Mouse (Mus musculus): ENCODE data around the gene Cerkl.

DNA sequence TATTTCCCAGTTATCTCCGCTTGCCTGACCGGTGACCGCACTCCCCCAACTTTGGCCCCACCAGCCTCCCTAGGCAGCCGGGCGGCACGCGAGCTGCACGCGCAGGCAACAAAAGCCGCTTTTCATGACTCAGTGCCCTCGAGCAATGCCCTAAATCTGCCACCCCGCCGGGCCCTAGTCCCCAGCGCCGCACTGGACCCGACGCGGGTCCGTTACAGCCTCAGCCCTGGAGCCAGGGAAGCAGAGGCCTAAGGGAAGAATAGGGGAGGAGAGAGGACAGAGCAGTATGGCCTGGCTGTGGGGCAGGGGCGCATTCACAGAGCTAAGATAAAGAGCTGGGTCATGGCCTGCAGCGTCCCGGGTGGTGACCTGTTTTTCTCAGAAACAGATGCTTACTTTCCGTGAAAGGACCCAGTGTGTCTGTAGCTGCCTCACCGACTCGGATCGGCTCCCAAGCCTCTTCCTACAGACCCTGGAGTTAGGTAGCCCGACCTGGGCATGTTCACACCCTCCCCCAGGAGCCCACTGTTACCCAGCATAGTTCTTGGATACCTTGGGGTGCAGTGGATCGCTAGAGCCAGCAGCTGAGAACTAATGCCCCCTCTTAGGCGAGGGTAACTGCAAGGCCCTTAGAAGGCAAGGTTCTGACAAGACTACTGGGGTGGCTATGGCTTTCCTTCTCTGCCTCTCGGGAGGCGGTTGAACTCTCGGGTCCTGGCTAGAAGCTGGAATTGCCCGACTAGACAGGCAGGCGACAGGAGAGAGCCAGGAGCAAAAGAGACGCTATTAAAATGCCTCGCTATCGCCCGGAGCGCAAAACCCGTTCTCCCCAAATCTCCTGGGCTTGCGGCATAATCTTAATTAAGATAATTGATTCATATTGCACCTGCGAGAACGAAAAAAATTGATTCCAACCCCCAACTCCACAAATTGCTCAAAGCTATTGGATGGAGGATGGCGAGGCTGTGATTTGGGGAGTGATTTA lies 2.8 kb upstream of the Cerkl start:
- peak; percentile 7; the same call in 1 of the 2 replicates for TF ChIP-seq CTCF (IDR thresholded peaks at IDR 0.05; ENCODE audit: borderline replicate concordance, insufficient read depth, low read depth, low read length)
- TF ChIP-seq POLR2A (IDR thresholded peaks at IDR 0.05; ENCODE audit: borderline replicate concordance, insufficient read depth, low read length), result peak; percentile 49; the same call in 1 of the 2 replicates

Data from cerebellum, adult 2 months (tissue).